Mouse (Mus musculus): ENCODE results near the gene Ndufs5.

DNA sequence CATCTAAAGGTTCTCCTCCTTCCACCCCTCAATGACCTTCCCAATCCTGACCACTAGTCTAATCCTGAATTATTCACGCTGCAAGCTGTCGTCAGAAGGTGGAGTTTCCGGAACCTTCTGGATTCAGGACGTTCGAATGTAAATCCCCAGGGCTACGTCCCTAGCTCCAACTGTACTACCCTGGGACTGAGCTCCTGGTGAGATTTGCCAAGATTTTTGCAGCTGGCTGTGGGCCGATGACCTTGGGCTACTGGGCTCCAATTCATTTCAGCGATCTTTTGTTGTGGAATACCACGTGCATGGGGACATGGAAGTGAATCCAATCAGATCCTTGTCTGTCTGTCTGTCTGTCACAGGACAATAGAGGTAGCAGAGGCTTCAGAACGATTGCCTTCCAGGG lies 27.7 kb downstream of the Ndufs5 start:
- TF ChIP-seq CTCF (IDR thresholded peaks at IDR 0.05) (no peak), EP300 (IDR thresholded peaks at IDR 0.05) (no peak)
